Mouse (Mus musculus) heart, embryonic 14.5 days (tissue): Measurements from ENCODE around the gene Grn. TPM values are rescaled to one million over a fixed set of nuclear protein-coding genes. Genes with fewer than 3 reads are reported as not detected.
A peak's percentile ranks its signal among the peaks of the same experiment; 100 is the strongest.

Experiments
- ATAC-seq: fragments of 200-750 bp; cut with Nextera tagmentation; 2 replicates; pipeline ENCODE4 v1.8.0; 2017; ENCODE audit warnings: low read depth, moderate TSS enrichment; ENCODE audit not compliant: insufficient number of reproducible peaks, insufficient read depth, low FRiP score
- H3K27ac ChIP-seq, 2 experiments: fragments of 200-500 bp in 1 of 2; fragments of 300-500 bp in 1 of 2; sonication (generic) in 1 of 2; replicated peaks in 1 of 2; 2 replicates each; pipeline ENCODE4 v1.5.1; 2012 to 2014; ENCODE audit warnings: low read depth in 2 of 2, low read length in 2 of 2, control low read depth in 1 of 2, mild to moderate bottlenecking in 1 of 2, mixed read lengths in 1 of 2; ENCODE audit not compliant: control insufficient read depth in 1 of 2, insufficient read depth in 1 of 2
- H3K27me3 ChIP-seq: fragments of 300-500 bp; sonication (generic); 2 replicates; pipeline ENCODE4 v1.6.1; 2014; ENCODE audit warnings: mild to moderate bottlenecking, low read length, control low read depth; ENCODE audit not compliant: control insufficient read depth, insufficient read depth
- H3K36me3 ChIP-seq: fragments of 300-500 bp; sonication (generic); 2 replicates; pipeline ENCODE4 v1.6.1; 2014; ENCODE audit warnings: mild to moderate bottlenecking, control low read depth, low read length, mixed read lengths; ENCODE audit not compliant: control insufficient read depth, insufficient read depth
- H3K4me1 ChIP-seq, 2 experiments: fragments of 200-500 bp in 1 of 2; fragments of 300-500 bp in 1 of 2; sonication (generic) in 1 of 2; 2 replicates each; pipeline ENCODE4 v1.6.1; 2012 to 2014; ENCODE audit warnings: low read length in 2 of 2, control low read depth in 1 of 2, mixed read lengths in 1 of 2; ENCODE audit not compliant: control insufficient read depth in 2 of 2, insufficient read depth in 2 of 2
- H3K4me2 ChIP-seq: fragments of 300-500 bp; sonication (generic); 2 replicates; pipeline ENCODE4 v1.6.1; 2014; ENCODE audit warnings: mild to moderate bottlenecking, low read length
- H3K4me3 ChIP-seq, 2 experiments: fragments of 200-500 bp in 1 of 2; fragments of 300-500 bp in 1 of 2; sonication (generic) in 1 of 2; 2 replicates each; pipeline ENCODE4 v1.5.1; 2012 to 2014; ENCODE audit warnings: low read length in 2 of 2, mild to moderate bottlenecking in 2 of 2, control low read depth in 1 of 2, low read depth in 1 of 2, moderate library complexity in 1 of 2; ENCODE audit not compliant: control insufficient read depth in 1 of 2, insufficient read depth in 1 of 2
- H3K9ac ChIP-seq: fragments of 300-500 bp; sonication (generic); 2 replicates; pipeline ENCODE4 v1.6.1; 2014; ENCODE audit warnings: mild to moderate bottlenecking, low read length
- H3K9me3 ChIP-seq: fragments of 300-500 bp; sonication (generic); 2 replicates; pipeline ENCODE4 v1.6.1; 2016; ENCODE audit warnings: low read length, control low read depth; ENCODE audit not compliant: control insufficient read depth
- WGBS: fragments of 180-500 bp; shearing (Covaris S2); extraction: QIAGEN DNeasy Blood & Tissue Kit; methylation state at CpG from one replicate; pipeline ENCODE4 v1.1.7; 2014; 5-methylcytosine and 5-hydroxymethylcytosine counted together
- polyA plus RNA-seq: library from polyadenylated mRNA; unstranded; fragments of >200 nt; fragmentation: Nextera tagmentation; extraction: Ambion mirVana; gene quantifications from 2 replicates; pipeline ENCODE4 v1.2.1, GENCODE M21; 2014

Gene Grn
- polyA plus RNA-seq, 1 experiment from 2014 or later = 182 TPM

DNA sequence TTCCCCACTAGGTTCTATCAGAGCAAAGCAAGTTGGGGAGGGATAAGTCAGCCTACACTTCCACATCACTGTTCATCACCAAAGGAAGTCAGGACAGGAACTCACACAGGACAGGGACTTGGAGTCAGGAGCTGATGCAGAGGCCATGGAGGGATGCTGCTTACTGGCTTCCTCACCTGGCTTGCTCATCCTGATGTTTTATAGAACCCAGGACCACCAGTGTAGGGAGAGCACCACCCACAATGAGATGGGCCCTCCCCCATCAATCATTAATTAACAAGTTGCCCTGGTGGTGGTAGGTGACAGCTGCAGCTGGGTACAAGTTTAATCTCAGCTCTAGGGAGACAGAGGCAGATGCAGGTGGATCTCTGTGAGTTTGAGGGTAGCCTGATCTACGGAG is 13.0 kb upstream of the Grn start:
- no peaks in the 10 kb centered on the region for H3K9me3 ChIP-seq
- H3K4me2 ChIP-seq = no peak overlapping the region
- no peaks in the 10 kb centered on the region for H3K4me1 ChIP-seq
- H3K4me3 ChIP-seq = no peak overlapping the region
- no peaks in the 10 kb centered on the region for H3K36me3 ChIP-seq
- H3K9ac ChIP-seq = no peak overlapping the region
- ATAC-seq = no peak
- WGBS = 79% methylated on average over 1 of the region's 1 CpGs
- H3K27ac ChIP-seq = no peak overlapping the region
- no peaks in the 10 kb centered on the region for H3K27me3 ChIP-seq

DNA sequence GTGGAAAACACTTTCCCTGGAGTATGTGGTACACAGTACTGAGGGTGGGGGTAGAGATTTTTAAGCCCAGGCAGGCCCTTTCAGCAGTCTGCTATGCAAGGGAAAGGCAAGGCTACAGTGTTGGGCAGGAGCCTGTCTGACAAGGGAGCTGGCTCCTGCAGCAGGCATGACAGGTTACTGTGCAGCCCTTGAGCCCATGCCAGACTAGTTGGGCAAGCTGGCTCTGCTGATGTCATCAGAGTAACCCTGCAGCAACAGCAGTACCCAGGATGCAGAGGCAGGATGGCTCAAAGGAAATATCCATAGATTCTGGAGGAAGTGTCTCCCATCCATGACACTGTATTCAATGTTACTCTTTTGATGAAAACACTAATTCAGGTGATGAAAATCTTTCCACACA is 11.2 kb upstream of the Grn start:
- H3K9ac ChIP-seq = no peak overlapping the region
- no peaks in the 10 kb centered on the region for H3K4me1 ChIP-seq
- H3K9me3 ChIP-seq = no peaks in the 10 kb centered on the region
- no peak overlapping the region for H3K4me2 ChIP-seq
- no peak overlapping the region for H3K27ac ChIP-seq
- no peak for ATAC-seq
- H3K36me3 ChIP-seq = no peaks in the 10 kb centered on the region
- H3K27me3 ChIP-seq = no peaks in the 10 kb centered on the region
- H3K4me3 ChIP-seq = no peak overlapping the region

DNA sequence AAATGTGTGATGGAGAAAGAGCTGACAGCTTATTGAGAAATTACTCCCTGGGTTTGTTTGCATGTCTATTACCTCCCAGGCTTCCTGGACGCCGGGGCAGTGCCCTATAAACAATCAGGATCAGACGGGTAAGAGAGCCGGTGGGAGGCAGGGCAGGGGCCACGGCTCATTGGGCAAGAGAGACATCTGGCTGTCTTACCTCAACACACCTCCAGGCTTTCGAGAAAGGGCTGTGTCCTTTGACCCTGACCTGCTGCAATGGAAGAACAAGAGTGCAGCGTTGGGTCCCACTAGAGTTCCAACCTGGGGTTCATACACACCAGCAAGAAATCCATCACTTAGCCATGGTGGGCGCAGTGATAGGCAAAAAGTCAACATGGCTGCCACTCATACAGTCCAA is 8.6 kb upstream of the Grn start:
- Histone ChIP-seq H3K27me3 (no peaks in the 10 kb centered on the region), H3K36me3 (no peaks in the 10 kb centered on the region), H3K4me2 (no peak overlapping the region), H3K27ac (no peak overlapping the region), H3K9ac (no peak overlapping the region), H3K4me1 (no peaks in the 10 kb centered on the region), H3K9me3 (no peaks in the 10 kb centered on the region), H3K4me3 (no peak overlapping the region)
- 65% methylated on average over 8 of the region's 8 CpGs for WGBS
- no peak for ATAC-seq

DNA sequence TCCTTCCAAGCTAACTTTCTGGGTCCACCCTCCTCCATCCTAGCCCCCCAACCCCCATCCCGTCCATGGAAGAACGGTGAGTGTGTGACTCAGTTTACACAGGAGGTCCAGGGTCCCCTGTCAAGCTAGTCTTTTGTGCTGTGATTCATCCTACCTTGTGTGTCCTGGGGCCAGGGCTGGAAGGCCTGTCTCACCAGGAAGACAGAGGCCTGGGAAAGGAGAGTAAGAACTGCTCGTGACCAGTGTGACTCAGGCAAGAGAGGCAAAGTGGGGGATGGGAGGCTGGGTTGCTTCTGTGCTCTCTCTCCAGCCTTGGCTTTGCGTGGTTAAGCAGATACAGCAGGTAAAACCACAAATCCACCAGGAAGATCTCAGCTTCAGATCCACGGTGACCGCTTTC is 5.4 kb upstream of the Grn start:
- 70% methylated on average over 6 of the region's 6 CpGs for WGBS
- Histone ChIP-seq H3K4me2 (no peak overlapping the region), H3K27ac (no peak overlapping the region), H3K9me3 (no peaks in the 10 kb centered on the region), H3K4me1 (peaks cover 0 to 3% of the 10 kb centered on the region in 2 experiments; a peak in 2 of 4 replicates), H3K4me3 (no peak overlapping the region), H3K36me3 (no peaks in the 10 kb centered on the region), H3K27me3 (no peaks in the 10 kb centered on the region), H3K9ac (no peak overlapping the region)
- ATAC-seq = no peak

DNA sequence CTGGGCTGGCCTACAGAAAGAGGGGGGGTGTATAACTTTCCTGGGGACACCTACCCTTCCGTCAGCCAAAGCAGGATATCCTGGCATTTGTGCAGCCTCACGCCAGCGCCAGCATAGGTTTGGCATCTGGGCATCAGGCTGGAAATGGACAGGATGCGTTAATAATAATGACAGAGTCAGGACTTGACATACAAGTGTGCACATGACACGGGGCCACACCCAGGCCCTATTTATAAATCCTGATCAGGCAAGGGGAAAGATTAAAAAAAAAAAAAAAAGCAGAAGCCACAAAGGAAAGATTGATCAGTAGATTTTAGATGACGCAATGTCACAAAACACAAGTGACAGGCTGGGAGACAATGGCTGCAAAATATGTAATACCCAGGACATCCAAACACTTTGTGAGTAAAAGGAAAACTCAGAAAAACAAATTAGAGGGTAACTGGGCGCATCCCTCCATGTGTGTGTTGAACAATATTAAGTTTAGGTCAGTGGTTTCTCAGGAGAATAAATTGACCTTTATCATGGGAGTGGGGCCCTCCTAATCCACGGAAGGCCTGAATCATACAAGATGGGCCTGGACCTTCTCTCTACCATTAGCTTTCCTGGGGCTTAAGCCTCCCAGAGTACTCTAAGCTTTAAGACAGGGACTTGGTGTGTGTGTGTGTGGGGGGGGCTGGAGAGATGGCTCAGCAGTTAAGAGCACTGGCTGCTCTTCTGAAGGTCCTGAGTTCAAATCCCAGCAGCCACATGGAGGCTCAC is 4.4 kb upstream of the Grn start:
- Histone ChIP-seq H3K9me3 (no peaks in the 10 kb centered on the region), H3K4me1 (peaks cover 0 to 5% of the 10 kb centered on the region in 2 experiments; a peak in 2 of 4 replicates), H3K27ac (no peak overlapping the region), H3K4me2 (no peak overlapping the region), H3K9ac (no peak overlapping the region), H3K27me3 (no peaks in the 10 kb centered on the region), H3K4me3 (no peak overlapping the region), H3K36me3 (no peaks in the 10 kb centered on the region)
- no peak for ATAC-seq
- 79% methylated on average over 8 of the region's 8 CpGs for WGBS

DNA sequence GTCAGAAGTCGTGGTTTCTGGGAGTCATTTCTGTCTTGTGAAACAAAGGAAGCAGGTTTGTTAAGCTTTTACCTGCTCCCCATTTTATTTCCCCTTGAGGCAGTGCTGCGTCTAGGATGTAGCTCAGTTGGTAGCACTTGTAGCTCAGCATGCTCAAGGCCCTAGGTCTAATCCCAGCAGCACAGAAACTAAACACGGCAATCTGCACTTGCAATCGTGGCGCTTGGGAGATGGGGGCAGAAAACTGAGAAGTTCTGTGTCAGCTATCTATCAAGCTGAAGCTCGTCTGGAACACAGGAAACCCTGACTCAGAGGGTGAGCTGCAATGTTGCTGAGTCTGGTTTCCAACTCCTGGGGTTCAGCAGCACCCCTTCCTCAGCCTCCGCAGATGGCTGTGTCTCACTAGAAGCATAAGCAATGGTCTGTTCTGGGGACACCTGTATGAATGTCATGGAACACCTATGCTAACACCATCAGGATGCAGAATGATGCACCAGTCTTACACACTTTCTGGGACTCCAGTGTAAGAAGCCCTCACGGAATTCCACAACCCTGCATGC is 1.1 kb upstream of the Grn start:
- WGBS = 55% methylated on average over 8 of the region's 8 CpGs
- peaks cover 6% of the 10 kb centered on the region for H3K36me3 ChIP-seq
- H3K4me3 ChIP-seq = peak overlapping the region in 1 of 2 experiments; percentile 73; a peak in 1 of 4 replicates
- peak overlapping the region in 1 of 2 experiments; percentile 68; a peak in 1 of 4 replicates for H3K27ac ChIP-seq
- ATAC-seq = no peak
- H3K4me2 ChIP-seq = peak overlapping the region; percentile 70
- peak overlapping the region; percentile 74 for H3K9ac ChIP-seq
- H3K9me3 ChIP-seq = no peaks in the 10 kb centered on the region
- no peaks in the 10 kb centered on the region for H3K27me3 ChIP-seq
- peaks cover 2 to 20% of the 10 kb centered on the region in 2 experiments; a peak in 3 of 4 replicates for H3K4me1 ChIP-seq

DNA sequence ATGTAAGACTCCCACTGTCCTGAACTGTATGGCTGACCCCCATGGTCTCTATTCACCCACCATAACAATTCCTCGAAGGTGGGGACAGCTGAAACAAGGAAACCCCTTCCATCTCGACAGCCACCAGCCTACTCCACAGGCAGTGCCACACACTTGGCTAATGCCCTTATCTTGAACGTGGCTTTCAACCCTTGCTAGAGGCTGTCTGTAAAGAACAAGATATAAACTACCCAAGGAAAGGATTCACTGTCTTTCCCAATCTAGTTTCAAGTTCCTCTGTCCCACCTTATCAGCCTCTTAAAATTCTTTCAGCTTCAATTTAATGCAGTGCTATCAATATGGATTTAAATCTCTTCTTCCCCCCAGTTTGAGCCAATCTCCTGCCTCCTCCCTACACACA is 564 bp upstream of the Grn start:
- H3K27ac ChIP-seq = peak overlapping the region; percentile 68
- H3K36me3 ChIP-seq = peaks cover 9% of the 10 kb centered on the region
- H3K9me3 ChIP-seq = no peaks in the 10 kb centered on the region
- ATAC-seq = no peak
- H3K9ac ChIP-seq = peak overlapping the region; percentile 74
- peaks cover 2 to 24% of the 10 kb centered on the region in 2 experiments; a peak in 3 of 4 replicates for H3K4me1 ChIP-seq
- peak overlapping the region; percentile 73 to 77 for H3K4me3 ChIP-seq
- 25% methylated on average over 3 of the region's 3 CpGs for WGBS
- H3K4me2 ChIP-seq = peak overlapping the region; percentile 70
- no peaks in the 10 kb centered on the region for H3K27me3 ChIP-seq
